20 mouse cellular contexts compared by ENCODE assay signal in the genomic region with DNA sequence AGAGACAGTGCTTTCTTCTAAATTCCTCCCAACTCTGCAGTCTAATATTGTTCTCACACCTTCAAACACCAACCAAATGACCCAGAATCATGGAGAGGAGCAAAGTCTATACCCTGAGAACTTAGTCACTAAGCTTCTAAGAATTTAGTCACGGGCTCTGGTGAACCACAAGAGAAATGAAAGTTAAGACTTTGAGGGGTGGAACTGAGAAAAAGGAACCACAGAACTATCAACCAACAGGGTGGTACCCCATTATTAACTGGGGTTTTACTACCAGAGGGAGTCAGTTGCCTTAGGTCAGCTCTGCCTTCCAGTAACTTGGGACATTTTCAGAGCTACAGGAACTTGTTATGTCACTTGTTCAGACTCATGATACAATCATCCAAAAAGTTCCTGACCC. TPM values are rescaled to one million over a fixed set of nuclear protein-coding genes. Genes with fewer than 3 reads are reported as not detected.
DNase-seq lines count a peak whose midpoint lies in the region; ATAC-seq lines count a peak whose summit lies in the region.
"Had no signal": no experiment of that assay in that cellular context is flagged by ENCODE, and none has a peak within 500 bp of the region (broad histone marks: within the 10 kb centered on the region; RNA-seq: fewer than 3 reads in every experiment).

A gene (minus strand): TSS at position 140 of the 400 bp plus-strand sequence.

- 81% methylated on average over 1 of the region's 1 CpGs for WGBS in midbrain, embryonic 16.5 days

- H3K4me3 ChIP-seq in midbrain, embryonic 16.5 days (ENCODE audit: low read depth, low read length): no peak within 1 kb of the TSS
- H3K4me3 ChIP-seq: heart, embryonic 15.5 days; hindbrain, embryonic 15.5 days; kidney, embryonic 15.5 days; neural tube, embryonic 15.5 days had no signal

- no peak within 1 kb of the TSS for H3K9ac ChIP-seq in midbrain, embryonic 16.5 days (ENCODE audit: low read depth, low read length)
- H3K9ac ChIP-seq: heart, embryonic 15.5 days; hindbrain, embryonic 15.5 days; kidney, embryonic 15.5 days; liver, embryonic 14.5 days; neural tube, embryonic 15.5 days had no signal

- H3K9me3 ChIP-seq in midbrain, embryonic 16.5 days (replicated peaks; ENCODE audit: control insufficient read depth, low read length, poor library complexity, severe bottlenecking): no peaks in the 10 kb centered on the region
- H3K9me3 ChIP-seq: heart, embryonic 15.5 days; hindbrain, embryonic 15.5 days; kidney, embryonic 15.5 days; neural tube, embryonic 15.5 days had no signal

- H3K4me1 ChIP-seq in midbrain, embryonic 16.5 days (ENCODE audit: control insufficient read depth, insufficient read depth, low read length): no peaks in the 10 kb centered on the region
- H3K4me1 ChIP-seq: heart, embryonic 15.5 days; hindbrain, embryonic 15.5 days; kidney, embryonic 15.5 days; neural tube, embryonic 15.5 days had no signal

- no peak within 1 kb of the TSS for H3K27ac ChIP-seq in midbrain, embryonic 16.5 days (ENCODE audit: low read length)
- H3K27ac ChIP-seq: heart, embryonic 15.5 days; hindbrain, embryonic 15.5 days; kidney, embryonic 15.5 days; liver, embryonic 14.5 days; neural tube, embryonic 15.5 days had no signal

- no peaks in the 10 kb centered on the region for H3K27me3 ChIP-seq in midbrain, embryonic 16.5 days (ENCODE audit: control insufficient read depth, insufficient read depth, low read depth, low read length)
- H3K27me3 ChIP-seq: heart, embryonic 15.5 days; hindbrain, embryonic 15.5 days; kidney, embryonic 15.5 days; neural tube, embryonic 15.5 days had no signal

- no peak within 1 kb of the TSS for H3K4me2 ChIP-seq in midbrain, embryonic 16.5 days (ENCODE audit: low read length)
- H3K4me2 ChIP-seq: heart, embryonic 15.5 days; hindbrain, embryonic 15.5 days; kidney, embryonic 15.5 days; neural tube, embryonic 15.5 days had no signal

- peak; percentile 57 for ATAC-seq in CD4-positive, CD25-positive, alpha-beta regulatory T cell, adult 4 months
- peak; percentile 78 for ATAC-seq in granulocyte monocyte progenitor cell, adult 5-6 weeks (replicated peaks; ENCODE audit: poor library complexity, severe bottlenecking)
- no peak for ATAC-seq in midbrain, embryonic 16.5 days

- H3K36me3 ChIP-seq in midbrain, embryonic 16.5 days (ENCODE audit: control insufficient read depth, insufficient read depth, low read length): no peaks in the 10 kb centered on the region
- H3K36me3 ChIP-seq: heart, embryonic 15.5 days; hindbrain, embryonic 15.5 days; kidney, embryonic 15.5 days; neural tube, embryonic 15.5 days had no signal

- DNase-seq in lung, postnatal 25 days (ENCODE audit: low spot score): peak; percentile 5
- DNase-seq in lung, postnatal 4 days: no peak
- peak; percentile 0 for DNase-seq in skeletal muscle tissue, adult 2 months (ENCODE audit: low read depth, low spot score)
- no peak for DNase-seq in layer of hippocampus, postnatal 10 days (ENCODE audit: low spot score in 2 of 2)
- DNase-seq in adrenal gland, adult 8-10 months: no peak
- DNase-seq: cerebellum, adult 9-11 months; gastrocnemius, postnatal 36 days had no signal

RNA-seq across cellular contexts. Expression of the gene that starts here (rescaled TPM):
- 1 to 10 TPM in 1 of 2 experiments, under 1 TPM in 1; 0.75 to 1.2 TPM for polyA plus RNA-seq in CD4-positive, CD25-positive, alpha-beta regulatory T cell, adult 4 months (2017; shearing (Covaris generic))
- total RNA-seq in granulocyte monocyte progenitor cell, adult 5-6 weeks (2014; fragmentation: Nextera tagmentation): 2.4 TPM in 1 of 2 replicates, not detected in the other
- total RNA-seq in granulocyte monocyte progenitor cell, adult 5-6 weeks (2017): 0.69 TPM in 1 of 2 replicates, not detected in the other
- polyA plus RNA-seq in midbrain, embryonic 16.5 days (2015; fragmentation: Nextera tagmentation; extraction: Ambion mirVana): not detected in 2 replicates
- under 1 TPM in 1 of 2 experiments, not detected in 1; 0.25 TPM for total RNA-seq in layer of hippocampus, postnatal 10 days (2021)
- total RNA-seq in adrenal gland, adult 8-10 months (2022): under 1 TPM in 2 of 4 experiments, not detected in 2; 0.16 to 0.17 TPM
- total RNA-seq: ES-E14; gastrocnemius, postnatal 36 days; left cerebral cortex, postnatal 14 days had no signal
- polyA plus RNA-seq: brain, embryonic 14.5 days; embryonic facial prominence, embryonic 11.5 days; neural tube, embryonic 15.5 days; stomach, embryonic 14.5 days had no signal

Comparison
In these comparisons a context has a peak if more than half of its experiments do, and no peak if none do; other contexts are left out.
1. DNase-seq: peak in lung, postnatal 25 days (single experiment) and skeletal muscle tissue, adult 2 months (single experiment); none in lung, postnatal 4 days (0 of 2), layer of hippocampus, postnatal 10 days (0 of 2) and adrenal gland, adult 8-10 months (single experiment).